Mouse (Mus musculus) C3H10T1/2 (cell line): Measurements from ENCODE around the gene Rab5b. TPM values are rescaled to one million over a fixed set of nuclear protein-coding genes. Genes with fewer than 3 reads are reported as not detected.

Experiments
- polyA plus RNA-seq, 2 experiments: library from polyadenylated mRNA; unstranded; fragments of >200 nt; fragmentation: generic; extraction: Trizol; gene quantifications; one replicate each; pipeline ENCODE4 v1.2.1; 2012; ENCODE audit warnings: missing spikeins in 2 of 2

Gene Rab5b
- 10 to 100 TPM; 12.3 to 76.2 TPM for polyA plus RNA-seq

DNA sequence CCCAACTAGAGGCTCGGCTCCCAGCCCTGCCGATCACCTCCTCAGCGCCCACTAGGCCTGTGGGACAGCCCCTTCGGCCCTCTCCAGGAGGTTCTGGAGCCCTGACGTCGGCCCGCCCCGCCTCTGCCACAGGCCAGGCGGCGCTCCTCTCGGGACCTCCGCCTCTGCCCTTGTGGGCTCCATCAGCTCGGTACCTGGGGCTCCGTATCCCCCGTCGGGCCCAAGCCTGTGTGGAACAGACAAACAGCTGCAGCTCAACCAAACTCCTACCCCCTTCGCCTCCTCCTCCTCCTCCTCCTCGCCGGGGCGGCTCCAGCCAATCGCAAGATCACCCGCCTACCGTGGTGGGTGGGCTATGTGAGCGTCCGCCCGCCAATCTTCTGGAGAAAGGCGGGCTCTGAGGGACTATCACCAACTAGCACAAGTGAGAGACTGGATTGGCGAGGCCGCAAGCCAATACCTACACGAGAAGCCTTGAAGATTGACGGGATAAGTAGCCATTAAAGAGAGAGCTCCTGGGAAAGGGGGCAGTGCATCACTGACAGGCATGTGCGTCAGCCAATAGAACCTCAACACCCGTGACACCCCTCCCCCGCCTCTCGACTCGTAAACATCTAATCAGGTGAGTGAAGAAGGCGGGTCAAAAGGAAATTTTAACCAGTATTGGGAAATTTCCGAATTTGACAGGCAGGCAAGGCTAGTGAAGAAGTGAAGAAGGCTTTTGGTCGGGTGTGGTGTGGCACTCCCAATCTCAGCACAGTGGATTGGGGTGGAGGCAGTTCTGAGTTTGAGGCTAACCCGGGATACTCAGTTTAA, at the start of gene Rab5b:
Gene Rab5b (minus strand): TSS at position 273 of the 816 bp plus-strand sequence.

DNA sequence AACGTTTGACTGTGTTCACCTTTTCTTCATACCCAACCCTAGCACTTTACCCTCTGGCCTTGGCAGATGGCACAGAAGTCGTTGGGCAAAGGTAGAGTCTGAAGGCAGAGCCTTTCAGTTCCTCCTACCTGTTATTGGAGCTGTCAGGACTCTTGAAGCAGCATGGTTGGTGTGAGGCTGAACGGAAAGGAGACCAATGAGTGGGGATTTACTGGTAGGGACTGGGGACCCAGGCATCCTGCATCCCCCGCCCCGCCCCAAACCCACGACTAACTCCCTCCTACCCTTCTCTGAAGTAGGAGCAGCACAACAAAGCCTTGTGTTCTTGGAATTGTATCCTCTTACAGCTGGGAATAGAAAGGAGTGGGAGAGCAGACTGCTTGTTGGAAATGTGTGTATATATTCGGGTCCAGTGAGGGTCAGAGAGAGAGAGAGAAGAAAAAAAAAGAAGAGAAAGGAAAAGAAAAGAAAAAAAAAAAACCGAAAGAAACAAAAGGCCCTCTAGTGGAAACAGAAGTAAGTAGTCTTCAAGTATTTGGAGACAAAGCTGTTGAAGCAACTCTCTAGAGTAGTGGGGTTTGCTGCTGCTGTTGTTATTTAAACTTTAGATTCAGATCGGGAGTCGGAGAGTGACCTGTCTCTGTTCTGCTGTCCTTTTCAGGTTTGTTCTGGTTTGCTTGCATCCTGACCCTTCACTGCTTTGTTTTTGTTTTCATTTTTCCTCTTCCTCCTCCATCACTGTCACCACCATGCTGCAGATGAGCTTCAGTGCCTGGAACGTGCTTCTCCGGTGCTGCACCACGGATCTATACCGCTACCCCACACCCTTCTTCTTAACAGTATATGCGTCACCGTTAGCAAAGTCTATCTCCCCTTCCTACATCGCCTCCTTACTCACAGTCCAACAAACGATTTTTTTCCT, 48.9 kb upstream of the Rab5b start, which contains the start of gene Dgka:
Gene Dgka (minus strand): TSS at position 176 of the 922 bp plus-strand sequence.

DNA sequence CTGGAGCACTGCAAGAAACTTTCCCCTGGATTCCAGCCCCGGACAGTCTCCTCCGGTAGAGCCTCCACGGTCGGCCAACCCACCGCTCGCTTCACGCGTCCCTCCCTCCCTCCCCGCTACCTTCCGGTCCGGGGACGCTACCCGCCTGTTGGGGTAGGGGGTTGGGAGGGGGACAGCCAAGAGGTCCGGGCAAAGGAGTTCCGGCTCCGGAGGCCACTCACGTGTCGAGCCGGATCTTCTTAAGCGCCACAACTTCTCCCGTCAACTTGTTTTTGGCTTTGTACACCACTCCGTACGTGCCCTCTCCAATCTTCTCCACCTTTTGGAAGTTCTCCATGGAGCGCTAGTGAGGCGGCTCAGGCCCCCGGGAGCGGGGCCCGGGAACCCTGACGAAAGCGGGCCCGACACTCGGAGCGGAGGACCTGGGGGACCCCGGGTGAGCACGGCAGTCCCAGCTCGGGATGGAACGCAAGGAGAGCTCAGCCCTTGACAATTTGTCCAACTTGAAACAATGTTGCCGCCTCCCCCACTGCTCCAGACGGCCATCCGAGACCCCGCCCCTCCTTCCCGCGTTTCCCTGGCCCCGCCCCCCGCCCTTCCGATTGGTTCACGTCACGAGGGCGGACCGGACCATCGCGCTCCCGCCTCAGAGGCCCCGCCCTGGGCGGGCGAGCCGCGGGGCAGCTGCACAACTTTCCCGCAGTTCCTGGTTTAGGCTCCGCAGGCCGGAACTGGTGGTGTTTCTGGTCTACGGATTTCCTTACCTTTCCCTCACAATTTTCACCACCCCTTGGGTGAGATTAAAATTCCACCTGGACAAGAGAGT, 8.6 kb upstream of the Rab5b start, which contains the start of gene Cdk2:
Gene Cdk2 (minus strand): TSS at position 541 of the 826 bp plus-strand sequence.

DNA sequence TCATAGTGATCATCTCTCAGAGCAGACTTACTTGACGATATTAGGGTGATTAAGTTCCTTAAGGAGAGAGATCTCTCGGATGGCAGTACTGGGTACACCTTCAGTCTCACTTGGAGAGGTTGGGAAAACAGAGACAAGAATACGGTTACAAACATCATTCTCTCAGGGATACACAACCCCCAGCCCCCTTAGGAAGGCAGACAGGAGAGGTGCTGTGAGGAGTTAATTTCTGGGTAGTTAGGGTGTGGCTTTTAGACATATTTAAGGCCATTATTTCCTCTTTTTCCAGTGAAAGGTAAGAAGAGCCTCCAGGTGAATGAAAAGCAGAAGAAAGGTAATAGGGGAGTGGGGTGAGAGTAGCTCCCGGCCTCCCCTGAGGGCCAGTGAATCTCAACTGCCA, 7.8 kb upstream of the Rab5b start, which contains the start of gene Pmel:
Gene Pmel (plus strand): TSS at position 301 of the 400 bp plus-strand sequence.

DNA sequence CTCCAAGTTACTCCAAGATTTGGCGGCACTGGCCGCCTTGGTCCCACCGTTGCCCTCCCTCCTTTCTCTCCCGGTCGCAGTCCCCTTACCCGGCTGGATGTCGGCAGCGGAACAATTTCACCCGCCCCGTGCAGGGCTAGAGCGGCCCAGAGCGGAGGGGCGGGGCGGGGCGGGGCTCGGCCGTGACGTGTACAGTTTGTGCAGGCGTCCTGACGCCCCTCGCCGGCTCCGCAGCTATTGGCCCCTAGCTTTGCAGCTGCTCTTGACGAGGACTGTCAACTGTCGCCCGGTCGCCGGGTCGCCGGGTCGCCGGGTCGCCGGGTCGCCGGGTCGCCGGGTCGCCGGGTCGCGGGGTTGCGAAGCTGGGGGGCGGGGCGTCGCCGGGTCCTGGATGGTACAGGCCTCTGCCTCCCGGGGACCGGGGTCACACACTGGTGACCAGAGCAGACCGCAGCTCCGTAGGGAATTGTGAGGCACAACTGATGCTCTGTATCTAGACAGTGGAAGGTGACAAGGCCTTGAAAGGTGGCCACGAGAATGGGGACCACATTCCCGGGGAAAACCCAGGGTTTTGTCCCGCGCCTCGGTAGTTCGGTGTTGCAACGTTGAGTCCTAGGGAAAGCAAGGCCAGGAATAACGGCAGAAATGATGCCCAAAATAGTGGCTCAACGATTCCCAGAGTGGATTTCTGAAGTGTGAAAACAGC, 22.1 kb downstream of the Rab5b start, which contains the start of gene Suox:
Gene Suox (minus strand): TSS at position 311 of the 706 bp plus-strand sequence.

DNA sequence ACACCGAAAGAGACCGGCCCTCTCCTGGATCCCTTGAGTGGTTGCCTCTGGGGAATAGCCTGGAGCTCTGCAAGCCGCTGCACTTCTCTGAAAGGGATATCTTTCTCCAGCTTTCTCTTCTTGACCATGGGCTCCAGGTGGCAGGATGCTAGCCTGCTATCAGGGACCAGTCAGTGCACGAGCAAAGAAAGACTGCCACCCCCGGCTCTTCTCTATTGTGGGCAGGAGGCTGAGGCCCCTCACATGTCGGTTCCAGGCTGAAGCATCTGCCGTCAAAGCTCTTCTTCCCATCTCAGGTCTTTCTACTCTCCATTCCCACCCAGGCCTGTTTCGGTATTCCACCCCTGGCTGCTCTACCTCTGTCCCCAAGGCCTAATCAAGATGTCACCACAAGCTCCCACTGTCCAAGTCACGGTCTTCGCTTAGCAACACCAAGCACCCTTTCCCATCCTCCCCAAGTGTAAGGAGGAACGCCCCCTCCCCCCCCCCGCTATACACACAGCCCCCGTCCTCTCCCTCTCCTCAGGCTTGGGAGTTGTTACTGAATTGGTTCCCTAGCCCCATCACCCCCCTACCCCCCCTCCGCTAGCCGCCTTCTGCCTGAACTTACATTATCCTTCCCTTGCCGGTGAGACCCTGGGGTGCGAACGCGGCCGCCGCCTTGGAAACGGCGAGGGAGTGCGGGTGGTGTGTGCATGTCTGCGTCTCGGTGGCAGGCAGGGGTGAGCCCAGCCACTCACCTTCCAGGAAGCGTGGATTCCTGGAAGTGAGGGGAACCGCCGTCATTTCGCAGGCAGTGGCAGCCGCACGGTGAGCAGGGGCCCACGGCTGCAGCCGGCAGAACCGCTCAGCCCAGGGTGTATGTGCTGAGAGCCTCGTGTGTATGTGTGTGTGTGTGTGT, 50.7 kb downstream of the Rab5b start, which contains the start of gene Ikzf4:
Gene Ikzf4 (minus strand): TSS at position 881 of the 901 bp plus-strand sequence.

Other genes with a start within 250 kb of the Rab5b start
- gene Smarcc2, start 237.0 kb downstream of the Rab5b start, polyA plus RNA-seq, result 100 to 1,000 TPM in 1 of 2 experiments, 10 to 100 TPM in 1; 20.1 to 111 TPM
- gene Myl6, start 202.1 kb downstream of the Rab5b start, polyA plus RNA-seq, result 1,000 to 10,000 TPM; 2,019 to 2,698 TPM
- 10 to 100 TPM in 1 of 2 experiments, 1 to 10 TPM in 1; 8.1 to 11.2 TPM for gene Myl6b, start 197.6 kb downstream of the Rab5b start, polyA plus RNA-seq
- gene Esyt1, start 170.4 kb downstream of the Rab5b start, polyA plus RNA-seq, result 10 to 100 TPM; 15.5 to 43.1 TPM
- gene Zc3h10, start 148.5 kb downstream of the Rab5b start, polyA plus RNA-seq, result 10 to 100 TPM in 1 of 2 experiments, 1 to 10 TPM in 1; 8.7 to 13.7 TPM
- gene Rpl41, start 147.0 kb downstream of the Rab5b start, polyA plus RNA-seq, result over 10,000 TPM; 19,565 to 33,335 TPM
- gene Pa2g4, start 130.3 kb downstream of the Rab5b start, polyA plus RNA-seq, result 100 to 1,000 TPM in 1 of 2 experiments, 10 to 100 TPM in 1; 89.5 to 139 TPM
- under 1 TPM; 0.20 to 0.24 TPM for gene Erbb3, start 106.6 kb downstream of the Rab5b start, polyA plus RNA-seq
- 1,000 to 10,000 TPM; 3,269 to 4,877 TPM for gene Rps26, start 69.5 kb downstream of the Rab5b start, polyA plus RNA-seq
- under 1 TPM in 1 of 2 experiments, not detected in 1; 0.07 TPM for gene Ikzf4, start 50.3 kb downstream of the Rab5b start, polyA plus RNA-seq
- 10 to 100 TPM in 1 of 2 experiments, 1 to 10 TPM in 1; 6.0 to 11.3 TPM for gene Suox, start 22.2 kb downstream of the Rab5b start, polyA plus RNA-seq
- gene Pmel, start 7.9 kb upstream of the Rab5b start, polyA plus RNA-seq, result under 1 TPM; 0.05 to 0.66 TPM
- 10 to 100 TPM in 1 of 2 experiments, 1 to 10 TPM in 1; 6.3 to 18.0 TPM for gene Cdk2, start 8.8 kb upstream of the Rab5b start, polyA plus RNA-seq
- gene Dgka, start 48.6 kb upstream of the Rab5b start, polyA plus RNA-seq, result 1 to 10 TPM in 1 of 2 experiments, under 1 TPM in 1; 0.73 to 8.6 TPM
- 10 to 100 TPM; 34.2 to 39.0 TPM for gene Pym1, start 51.6 kb upstream of the Rab5b start, polyA plus RNA-seq
- 10 to 100 TPM in 1 of 2 experiments, under 1 TPM in 1; 0.77 to 12.4 TPM for gene Mmp19, start 94.6 kb upstream of the Rab5b start, polyA plus RNA-seq
- gene Dnajc14, start 107.8 kb upstream of the Rab5b start, polyA plus RNA-seq, result 10 to 100 TPM; 10.1 to 48.8 TPM
- gene Tmem198b, start 108.1 kb upstream of the Rab5b start, polyA plus RNA-seq, result 10 to 100 TPM; 14.8 to 25.5 TPM
- gene Sarnp, start 121.1 kb upstream of the Rab5b start, polyA plus RNA-seq, result 10 to 100 TPM in 1 of 2 experiments, 1 to 10 TPM in 1; 4.9 to 44.4 TPM
- gene Ormdl2, start 125.4 kb upstream of the Rab5b start, polyA plus RNA-seq, result 10 to 100 TPM; 27.5 to 30.0 TPM
- 10 to 100 TPM in 1 of 2 experiments, 1 to 10 TPM in 1; 4.7 to 18.4 TPM for gene Gdf11, start 195.5 kb upstream of the Rab5b start, polyA plus RNA-seq
- 1,000 to 10,000 TPM; 1,350 to 2,032 TPM for gene Cd63, start 204.7 kb upstream of the Rab5b start, polyA plus RNA-seq
- gene Rdh5, start 226.6 kb upstream of the Rab5b start, polyA plus RNA-seq, result 10 to 100 TPM in 1 of 2 experiments, 1 to 10 TPM in 1; 6.5 to 25.9 TPM
- 100 to 1,000 TPM; 303 to 605 TPM for gene Bloc1s1, start 227.8 kb upstream of the Rab5b start, polyA plus RNA-seq
- gene Itga7, start 237.6 kb upstream of the Rab5b start, polyA plus RNA-seq, result 1 to 10 TPM; 1.4 to 1.7 TPM